In the genomic region with DNA sequence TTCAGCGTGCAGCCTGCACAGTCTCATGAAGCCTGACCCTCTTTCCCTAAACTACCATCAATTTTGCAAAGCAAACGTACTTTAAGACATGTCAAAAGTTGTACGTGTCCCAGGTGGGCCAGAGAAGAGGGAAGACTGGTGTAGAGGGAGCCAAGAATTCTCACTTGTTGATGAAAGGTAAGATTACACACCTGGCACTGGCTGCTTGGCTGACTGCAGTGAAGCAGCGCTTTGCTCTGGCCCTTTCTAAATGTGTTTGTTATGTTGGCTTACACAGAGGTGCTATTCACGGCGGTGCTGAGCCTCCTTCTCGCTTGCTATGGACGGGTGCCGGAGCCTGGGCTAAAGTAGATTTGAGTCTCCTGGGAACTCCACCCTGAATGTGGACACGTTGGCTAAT, we compare ENCODE assay signal across 10 mouse cellular contexts.
"Had no signal": no experiment of that assay in that cellular context is flagged by ENCODE, and none has a peak within 500 bp of the region (broad histone marks: within the 10 kb centered on the region; RNA-seq: fewer than 3 reads in every experiment).

No protein-coding gene starts in this region.

- H3K4me3 ChIP-seq: limb, embryonic 15.5 days; liver, embryonic 12.5 days; midbrain, embryonic 12.5 days; neural tube, embryonic 13.5 days had no signal

- H3K9ac ChIP-seq: limb, embryonic 15.5 days; liver, embryonic 12.5 days; midbrain, embryonic 12.5 days; neural tube, embryonic 13.5 days had no signal

- H3K4me1 ChIP-seq: midbrain, embryonic 12.5 days; neural tube, embryonic 13.5 days had no signal

- H3K4me2 ChIP-seq: limb, embryonic 15.5 days; liver, embryonic 12.5 days; midbrain, embryonic 12.5 days; neural tube, embryonic 13.5 days had no signal

- DNase-seq: kidney, adult 18-20 months; kidney, postnatal 25 days; right cerebral cortex, postnatal 25 days; thymus, postnatal 36 days had no signal

- H3K36me3 ChIP-seq: limb, embryonic 15.5 days; liver, embryonic 12.5 days; midbrain, embryonic 12.5 days; neural tube, embryonic 13.5 days had no signal

- H3K27me3 ChIP-seq: limb, embryonic 15.5 days; midbrain, embryonic 12.5 days; neural tube, embryonic 13.5 days had no signal

- H3K9me3 ChIP-seq: limb, embryonic 15.5 days; liver, embryonic 12.5 days; midbrain, embryonic 12.5 days; neural tube, embryonic 13.5 days had no signal

- H3K27ac ChIP-seq: limb, embryonic 15.5 days; liver, embryonic 12.5 days; midbrain, embryonic 12.5 days; neural tube, embryonic 13.5 days had no signal

- ATAC-seq: liver, embryonic 12.5 days; lung, postnatal 0 days; midbrain, embryonic 16.5 days had no signal
